Mouse (Mus musculus) cortical plate, adult 2 months (tissue): Measurements from ENCODE around the gene Wwp2. TPM values are rescaled to one million over a fixed set of nuclear protein-coding genes. Genes with fewer than 3 reads are reported as not detected.

Experiments used
- H3K27ac ChIP-seq: fragments of 200-500 bp; 2 replicates; pipeline ENCODE4 v1.5.1; 2012; ENCODE audit warnings: low read length, control low read depth, inconsistent platforms; ENCODE audit not compliant: insufficient read depth
- H3K4me1 ChIP-seq: fragments of 200-500 bp; 2 replicates; pipeline ENCODE4 v1.6.1; 2011; ENCODE audit warnings: low read length; ENCODE audit not compliant: control insufficient read depth, insufficient read depth
- H3K4me3 ChIP-seq: fragments of 200-500 bp; 2 replicates; pipeline ENCODE4 v1.5.1; 2011; ENCODE audit warnings: mild to moderate bottlenecking, low read length, control low read depth; ENCODE audit not compliant: insufficient read depth
- CTCF ChIP-seq: fragments of 200-500 bp; IDR thresholded peaks from 2 replicates; pipeline ENCODE4 v1.5.1; 2011; ENCODE audit warnings: mild to moderate bottlenecking, control low read depth, low read length; ENCODE audit not compliant: insufficient read depth; ENCODE audit errors: extremely low read depth
- POLR2A ChIP-seq: fragments of 200-500 bp; IDR thresholded peaks from 2 replicates; pipeline ENCODE4 v1.6.1; 2011; ENCODE audit warnings: mild to moderate bottlenecking, low read length, control low read depth; ENCODE audit not compliant: insufficient read depth; ENCODE audit errors: extremely low read depth
- polyA plus RNA-seq: library from polyadenylated mRNA; depleted of rRNA; stranded (reverse); fragments of >200 nt; gene quantifications from 2 replicates; pipeline ENCODE4 v1.2.3, GENCODE M21; 2012; rRNA removed

Wwp2 gene
- polyA plus RNA-seq, 1 experiment: 24.2 TPM

GRCm38 (mm10) chr8:107587429-107587994 is 151.3 kb downstream of the Wwp2 start:
- Histone ChIP-seq H3K4me1 (peaks cover 5% of the 10 kb centered on the region; the same call in 1 of the 2 replicates), H3K4me3 (peak overlapping the region; percentile 98), H3K27ac (peak overlapping the region; percentile 98)
- TF ChIP-seq CTCF: no peak
- TF ChIP-seq POLR2A: no peak

- Histone ChIP-seq H3K4me3 (peak within 1 kb of the TSS; percentile 98), H3K4me1 (peaks cover 5% of the 10 kb centered on the region; the same call in 1 of the 2 replicates), H3K27ac (peak within 1 kb of the TSS; percentile 98)
- TF ChIP-seq POLR2A (peak; percentile 82), CTCF (no peak)
These were observed 152.0 kb downstream of the Wwp2 start, which contains the start of gene Psmd7 for GRCm38 (mm10) chr8:107587995-107588780. Gene Psmd7, minus strand, starts transcription at chr8:107588464.

GRCm38 (mm10) chr8:107593967-107594729 is 158.0 kb downstream of the Wwp2 start:
- Histone ChIP-seq H3K4me3 (no peak overlapping the region), H3K27ac (no peak overlapping the region), H3K4me1 (no peaks in the 10 kb centered on the region)
- no peak for TF ChIP-seq POLR2A
- no peak for TF ChIP-seq CTCF

GRCm38 (mm10) chr8:107594817-107595216 is 158.7 kb downstream of the Wwp2 start:
- TF ChIP-seq CTCF: no peak

GRCm38 (mm10) chr8:107597731-107598130 is 161.6 kb downstream of the Wwp2 start:
- no peak overlapping the region for H3K27ac ChIP-seq
- H3K4me3 ChIP-seq: no peak overlapping the region
- TF ChIP-seq POLR2A (no peak), CTCF (no peak)
- no peaks in the 10 kb centered on the region for H3K4me1 ChIP-seq

More at GRCm38 (mm10) chr8:107594817-107595216, 158.7 kb downstream of the Wwp2 start:
- Histone ChIP-seq H3K27ac (no peak overlapping the region), H3K4me3 (no peak overlapping the region), H3K4me1 (no peaks in the 10 kb centered on the region)

- no peak overlapping the region for H3K27ac ChIP-seq
- no peak overlapping the region for H3K4me3 ChIP-seq
- no peak for TF ChIP-seq POLR2A
- TF ChIP-seq CTCF: no peak
- H3K4me1 ChIP-seq: no peaks in the 10 kb centered on the region
These were observed 163.5 kb downstream of the Wwp2 start for GRCm38 (mm10) chr8:107599691-107600090.

GRCm38 (mm10) chr8:107603026-107603425 is 166.9 kb downstream of the Wwp2 start:
- TF ChIP-seq POLR2A: no peak
- TF ChIP-seq CTCF: peak; percentile 83
- no peak overlapping the region for H3K27ac ChIP-seq
- no peaks in the 10 kb centered on the region for H3K4me1 ChIP-seq
- no peak overlapping the region for H3K4me3 ChIP-seq

Other genes with a start within 250 kb of the Wwp2 start
- 34.9 and 36.0 TPM in 2 replicates for gene Nfat5, start 142.9 kb upstream of the Wwp2 start, polyA plus RNA-seq
- 4.8 TPM in 2 replicates for gene Nqo1, start 33.2 kb upstream of the Wwp2 start, polyA plus RNA-seq
- 54.1 and 58.6 TPM in 2 replicates for gene Nob1, start 11.3 kb upstream of the Wwp2 start, polyA plus RNA-seq
- gene Psmd7, start 152.1 kb downstream of the Wwp2 start, polyA plus RNA-seq: 113 and 114 TPM in 2 replicates